Mouse (Mus musculus): ENCODE results near the gene Sds. TPM values are rescaled to one million over a fixed set of nuclear protein-coding genes. Genes with fewer than 3 reads are reported as not detected.

Gene Sds
- polyA plus RNA-seq (2014; fragmentation: Nextera tagmentation; extraction: Ambion mirVana): not detected in 2 replicates

DNA sequence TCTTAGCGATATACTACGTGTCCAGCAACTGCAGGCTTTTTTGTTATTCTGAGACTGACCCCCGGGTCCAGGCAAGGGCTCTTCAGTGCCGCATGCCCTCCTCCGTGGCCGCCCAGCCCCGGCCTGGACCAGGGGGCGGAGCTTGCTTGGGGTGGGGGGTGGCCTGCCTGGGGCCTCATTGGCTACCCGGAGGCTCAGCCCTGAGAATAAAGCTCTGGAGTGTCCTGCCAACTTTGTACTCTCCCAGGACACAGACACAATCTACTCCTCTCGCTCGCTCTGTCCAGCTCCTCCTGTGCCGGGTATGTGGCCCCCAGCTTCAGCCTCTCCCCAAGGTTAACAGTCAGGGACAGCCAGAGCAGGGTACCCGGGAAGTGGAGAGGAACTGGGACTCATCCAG lies at the start of gene Sds:
TSS of gene Sds (plus strand) at position 231 of the 400 bp plus-strand sequence.
- Histone ChIP-seq H3K27ac (no peak within 1 kb of the TSS), H3K27me3 (ENCODE audit: control insufficient read depth, insufficient read depth, low read length) (no peaks in the 10 kb centered on the region), H3K4me3 (replicated peaks; ENCODE audit: low read length) (no peak within 1 kb of the TSS), H3K36me3 (replicated peaks; ENCODE audit: control insufficient read depth, insufficient read depth) (no peaks in the 10 kb centered on the region), H3K4me1 (replicated peaks; ENCODE audit: control insufficient read depth, insufficient read depth, low read length) (no peaks in the 10 kb centered on the region), H3K9me3 (ENCODE audit: control insufficient read depth, low read length) (no peaks in the 10 kb centered on the region), H3K9ac (no peak within 1 kb of the TSS), H3K4me2 (replicated peaks) (no peak within 1 kb of the TSS)
- DNase-seq (ENCODE audit: low spot score): no peak
- 18% methylated on average over 13 of the region's 13 CpGs for WGBS
- no peak for ATAC-seq (ENCODE audit: low FRiP score)

DNA sequence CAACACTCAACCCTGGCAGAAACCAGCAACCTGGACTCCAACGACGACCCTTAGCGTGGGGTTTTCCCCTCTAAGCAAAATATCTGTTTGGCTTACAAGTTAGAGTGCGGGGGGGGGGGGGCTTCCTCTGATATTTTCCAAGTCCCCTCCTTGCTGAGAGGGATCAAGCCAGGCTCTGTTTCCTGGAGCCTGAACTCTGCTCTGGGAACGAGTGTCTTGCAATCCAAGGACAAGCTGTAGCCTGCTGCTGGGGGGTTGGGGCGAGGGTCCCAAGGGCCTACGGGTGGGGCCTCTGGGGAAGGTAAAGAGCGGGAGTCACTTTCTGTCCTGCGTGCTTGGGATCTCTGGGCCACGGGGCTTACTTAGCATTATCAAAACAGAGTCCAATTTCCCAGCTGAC lies 49.8 kb upstream of the Sds start:
- DNase-seq (ENCODE audit: low spot score): no peak
- no peak for ATAC-seq (ENCODE audit: low FRiP score)
- Histone ChIP-seq H3K36me3 (replicated peaks; ENCODE audit: control insufficient read depth, insufficient read depth) (no peaks in the 10 kb centered on the region), H3K4me1 (replicated peaks; ENCODE audit: control insufficient read depth, insufficient read depth, low read length) (0 out of 2 replicates have a peak, but pooled peaks cover 3% of the 10 kb centered on the region), H3K27me3 (ENCODE audit: control insufficient read depth, insufficient read depth, low read length) (peaks cover 79% of the 10 kb centered on the region), H3K9me3 (ENCODE audit: control insufficient read depth, low read length) (no peaks in the 10 kb centered on the region), H3K9ac (peak overlapping the region; percentile 86), H3K4me3 (replicated peaks; ENCODE audit: low read length) (peak overlapping the region; percentile 35), H3K4me2 (replicated peaks) (peak overlapping the region; percentile 71), H3K27ac (peak overlapping the region; percentile 94)
- 4% methylated on average over 10 of the region's 10 CpGs for WGBS

DNA sequence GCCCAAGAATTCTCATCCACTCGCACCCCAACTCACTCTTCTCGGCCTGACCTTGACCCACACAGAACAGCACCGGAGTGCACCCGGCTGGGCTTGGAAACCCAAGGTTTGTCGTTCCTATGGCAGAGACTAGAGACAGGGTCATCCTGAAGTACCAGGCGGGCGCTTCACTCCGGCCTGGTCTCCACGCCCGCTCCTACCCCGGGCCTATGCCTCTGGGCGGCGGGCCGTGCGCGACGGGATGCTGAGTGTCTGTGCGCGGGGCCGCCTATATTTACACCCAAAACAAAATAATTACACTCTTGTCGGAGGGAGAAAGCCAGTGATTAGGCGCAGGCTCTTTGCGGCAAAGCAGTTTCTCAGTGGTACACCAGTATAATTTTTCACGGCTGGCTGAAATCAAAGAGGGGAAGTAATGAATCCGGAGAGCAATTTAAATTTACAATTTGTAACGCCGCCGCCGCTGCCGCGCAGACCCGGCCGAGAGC lies 48.8 kb upstream of the Sds start:
- Histone ChIP-seq H3K4me1 (replicated peaks; ENCODE audit: control insufficient read depth, insufficient read depth, low read length) (no peaks in the 10 kb centered on the region), H3K27me3 (ENCODE audit: control insufficient read depth, insufficient read depth, low read length) (peaks cover 81% of the 10 kb centered on the region), H3K27ac (peak overlapping the region; percentile 94), H3K4me3 (replicated peaks; ENCODE audit: low read length) (peak overlapping the region; percentile 35), H3K36me3 (replicated peaks; ENCODE audit: control insufficient read depth, insufficient read depth) (no peaks in the 10 kb centered on the region), H3K9me3 (ENCODE audit: control insufficient read depth, low read length) (no peaks in the 10 kb centered on the region), H3K9ac (peak overlapping the region; percentile 86), H3K4me2 (replicated peaks) (peak overlapping the region; percentile 71)
- ATAC-seq (ENCODE audit: low FRiP score) (no peak), DNase-seq (ENCODE audit: low spot score) (no peak)
- WGBS: under 1% methylated on average over 33 of the region's 33 CpGs

DNA sequence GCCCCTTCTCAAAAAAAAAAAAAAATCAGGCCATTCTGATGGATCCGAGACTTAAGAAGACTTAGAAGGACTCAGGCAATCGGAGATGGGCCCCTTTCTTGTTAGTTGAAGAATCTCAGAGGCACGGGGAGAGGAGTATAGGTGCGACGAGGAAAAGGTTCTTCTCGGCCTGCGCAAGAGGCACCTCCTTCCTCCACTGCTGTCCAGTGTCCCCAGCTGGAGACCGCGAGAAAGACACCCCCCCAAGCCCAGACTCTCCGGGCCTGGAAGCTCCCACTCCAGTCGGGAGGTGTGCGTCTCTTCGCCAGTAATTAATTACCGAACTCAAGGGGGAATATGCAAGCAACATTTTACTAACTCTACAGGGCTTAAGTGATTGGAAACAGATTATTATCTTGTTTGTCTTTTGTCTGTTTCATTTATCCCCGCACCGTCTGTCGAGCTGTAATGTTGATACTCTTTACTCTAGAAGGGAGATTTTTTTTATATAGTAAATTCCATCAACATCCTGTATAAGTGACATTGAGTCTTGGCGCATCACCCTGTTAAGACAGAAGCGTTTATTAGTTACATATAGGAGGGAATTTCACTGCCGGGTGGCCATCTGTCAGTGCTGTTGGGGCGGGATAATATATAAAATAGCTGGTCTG lies 48.0 kb upstream of the Sds start:
- Histone ChIP-seq H3K27me3 (ENCODE audit: control insufficient read depth, insufficient read depth, low read length) (peaks cover 77% of the 10 kb centered on the region), H3K4me2 (replicated peaks) (peak overlapping the region; percentile 71), H3K4me1 (replicated peaks; ENCODE audit: control insufficient read depth, insufficient read depth, low read length) (no peaks in the 10 kb centered on the region), H3K36me3 (replicated peaks; ENCODE audit: control insufficient read depth, insufficient read depth) (no peaks in the 10 kb centered on the region), H3K4me3 (replicated peaks; ENCODE audit: low read length) (peak overlapping the region; percentile 35), H3K9me3 (ENCODE audit: control insufficient read depth, low read length) (no peaks in the 10 kb centered on the region), H3K27ac (peak overlapping the region; percentile 94), H3K9ac (peak overlapping the region; percentile 86)
- 1% methylated on average over 21 of the region's 21 CpGs for WGBS
- DNase-seq (ENCODE audit: low spot score): no peak
- ATAC-seq (ENCODE audit: low FRiP score): no peak

DNA sequence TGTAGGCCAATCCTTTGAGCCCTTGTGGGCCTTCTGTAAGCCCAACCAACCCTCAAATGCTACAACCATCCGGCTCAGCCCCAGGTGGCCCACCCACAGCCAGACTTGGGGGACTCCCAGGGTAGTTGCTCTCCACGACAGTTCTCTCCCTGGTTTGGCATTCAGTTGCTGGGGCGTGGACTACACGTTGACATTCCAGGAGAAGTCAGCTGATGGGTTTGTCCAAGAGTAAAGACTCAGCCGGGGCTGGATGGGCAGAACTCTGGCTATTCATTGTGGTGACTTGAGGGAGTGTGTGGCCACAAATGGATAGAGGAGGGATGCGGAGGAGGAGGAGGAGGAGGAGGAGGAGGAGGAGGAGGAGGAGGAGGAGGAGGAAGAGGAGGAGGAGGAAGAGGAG lies 47.3 kb upstream of the Sds start:
- Histone ChIP-seq H3K36me3 (replicated peaks; ENCODE audit: control insufficient read depth, insufficient read depth) (no peaks in the 10 kb centered on the region), H3K27me3 (ENCODE audit: control insufficient read depth, insufficient read depth, low read length) (peaks cover 78% of the 10 kb centered on the region), H3K4me2 (replicated peaks) (peak overlapping the region; percentile 71), H3K9me3 (ENCODE audit: control insufficient read depth, low read length) (no peaks in the 10 kb centered on the region), H3K4me3 (replicated peaks; ENCODE audit: low read length) (peak overlapping the region; percentile 77), H3K4me1 (replicated peaks; ENCODE audit: control insufficient read depth, insufficient read depth, low read length) (no peaks in the 10 kb centered on the region), H3K9ac (peak overlapping the region; percentile 86), H3K27ac (peak overlapping the region; percentile 94)
- ATAC-seq (ENCODE audit: low FRiP score) (no peak), DNase-seq (ENCODE audit: low spot score) (no peak)
- WGBS: 0% methylated on average over 5 of the region's 6 CpGs

DNA sequence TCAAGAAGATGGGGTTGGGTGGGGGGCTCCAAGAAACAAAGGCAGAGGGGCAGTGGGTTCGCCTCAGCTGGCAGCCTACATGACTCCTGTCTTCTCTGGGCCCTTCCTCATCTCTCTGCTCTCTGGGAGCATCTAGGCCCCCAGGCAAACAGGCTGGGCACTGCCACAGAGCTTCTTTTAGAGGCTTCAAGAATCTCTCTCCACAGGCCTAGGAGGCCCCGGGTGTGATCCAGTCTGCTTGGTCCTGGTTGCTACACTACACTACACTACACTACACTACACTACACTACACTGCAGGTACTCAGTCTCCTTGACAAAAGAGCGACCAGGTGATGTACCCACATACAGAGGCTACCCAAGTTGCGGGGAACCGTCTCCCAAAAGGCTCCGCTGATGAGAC lies 46.6 kb upstream of the Sds start:
- Histone ChIP-seq H3K4me2 (replicated peaks) (peak overlapping the region; percentile 71), H3K9me3 (ENCODE audit: control insufficient read depth, low read length) (no peaks in the 10 kb centered on the region), H3K27me3 (ENCODE audit: control insufficient read depth, insufficient read depth, low read length) (peaks cover 79% of the 10 kb centered on the region), H3K36me3 (replicated peaks; ENCODE audit: control insufficient read depth, insufficient read depth) (no peaks in the 10 kb centered on the region; the same call in 1 of the 2 replicates), H3K9ac (peak overlapping the region; percentile 95), H3K4me1 (replicated peaks; ENCODE audit: control insufficient read depth, insufficient read depth, low read length) (no peaks in the 10 kb centered on the region), H3K27ac (peak overlapping the region; percentile 94), H3K4me3 (replicated peaks; ENCODE audit: low read length) (peak overlapping the region; percentile 77)
- WGBS: 11% methylated on average over 6 of the region's 6 CpGs
- ATAC-seq (ENCODE audit: low FRiP score) (no peak), DNase-seq (ENCODE audit: low spot score) (no peak)

DNA sequence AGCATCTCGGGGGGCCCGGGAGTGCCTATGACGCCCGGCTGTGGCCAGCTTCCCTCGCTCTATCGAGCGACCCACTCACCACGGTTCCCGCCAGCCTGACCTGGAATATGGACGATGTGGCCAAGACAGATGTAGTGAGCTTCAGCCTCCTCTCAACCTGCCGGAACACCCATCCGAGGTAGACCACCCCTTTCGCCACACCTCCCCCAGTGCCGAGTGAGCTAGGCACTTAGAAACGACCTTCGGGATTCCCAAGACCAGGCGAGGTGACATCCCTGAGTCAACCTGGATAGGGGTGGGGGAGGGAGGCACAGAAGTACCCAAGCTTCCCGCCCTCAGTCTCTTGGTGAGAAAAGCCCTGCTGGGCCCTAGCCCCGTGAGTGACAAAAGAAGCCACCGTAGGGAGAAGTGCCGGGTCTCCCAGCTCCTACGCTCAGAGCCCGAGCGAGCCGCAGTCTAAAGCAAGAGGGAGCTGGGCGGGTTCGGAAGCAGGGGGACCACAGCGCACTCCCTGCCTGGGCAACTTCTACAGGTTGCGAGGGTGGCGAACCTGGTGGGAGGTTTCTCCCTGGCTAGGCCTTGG lies 45.2 kb upstream of the Sds start:
- peak overlapping the region; percentile 95 for H3K27ac ChIP-seq

DNA sequence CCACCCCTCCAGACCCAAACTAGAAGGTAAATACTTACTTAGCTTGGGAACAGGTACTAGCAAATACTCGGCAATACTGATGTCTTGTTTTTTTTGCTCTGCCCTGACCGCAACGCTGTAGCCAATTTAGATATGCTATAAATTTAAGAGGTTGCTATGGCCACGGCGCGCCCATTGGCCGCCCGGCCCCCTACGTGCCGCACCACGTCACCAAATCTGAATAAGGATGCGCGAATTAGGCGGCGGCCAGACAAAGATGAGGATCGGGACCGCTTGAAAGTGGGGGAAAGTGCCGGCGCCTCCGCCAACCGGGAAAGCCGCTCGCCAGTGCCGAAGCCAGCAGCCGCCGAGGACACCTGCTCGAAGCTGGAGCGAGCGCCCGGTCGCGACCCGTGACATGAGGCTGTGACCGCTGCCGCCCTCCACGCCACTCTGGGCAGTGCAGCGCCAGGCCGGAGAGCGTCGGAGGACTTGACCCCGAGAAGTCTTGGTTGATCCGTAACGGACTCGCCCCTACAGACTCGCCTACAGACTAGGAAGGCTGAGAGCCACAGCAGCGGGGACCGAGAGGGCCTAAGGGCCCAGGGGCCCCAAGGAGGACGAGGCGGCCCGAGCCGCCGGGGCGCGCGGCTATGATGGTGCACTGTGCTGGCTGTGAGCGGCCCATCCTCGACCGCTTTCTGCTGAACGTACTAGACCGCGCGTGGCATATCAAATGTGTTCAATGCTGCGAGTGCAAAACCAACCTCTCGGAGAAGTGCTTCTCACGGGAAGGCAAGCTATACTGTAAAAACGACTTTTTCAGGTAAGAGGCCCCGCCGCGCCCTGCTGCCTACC lies 44.5 kb upstream of the Sds start, which contains the start of gene Lhx5:
TSS of gene Lhx5 (plus strand) at position 51 of the 837 bp plus-strand sequence.
- peak within 1 kb of the TSS; percentile 77 for H3K4me3 ChIP-seq (replicated peaks; ENCODE audit: low read length)
- H3K27me3 ChIP-seq (ENCODE audit: control insufficient read depth, insufficient read depth, low read length): peaks cover 88% of the 10 kb centered on the region
- DNase-seq (ENCODE audit: low spot score) (peak; percentile 87), ATAC-seq (ENCODE audit: low FRiP score) (peak; percentile 80)
- no peaks in the 10 kb centered on the region; the same call in 1 of the 2 replicates for H3K4me1 ChIP-seq (replicated peaks; ENCODE audit: control insufficient read depth, insufficient read depth, low read length)
- WGBS: under 1% methylated on average over 69 of the region's 69 CpGs
- peak within 1 kb of the TSS; percentile 71 for H3K4me2 ChIP-seq (replicated peaks)
- peaks cover 6% of the 10 kb centered on the region; the same call in 1 of the 2 replicates for H3K36me3 ChIP-seq (replicated peaks; ENCODE audit: control insufficient read depth, insufficient read depth)
- peak within 1 kb of the TSS; percentile 95 for H3K27ac ChIP-seq
- H3K9me3 ChIP-seq (ENCODE audit: control insufficient read depth, low read length): no peaks in the 10 kb centered on the region
- peak within 1 kb of the TSS; percentile 95 for H3K9ac ChIP-seq

More for the DNA sequence above, 45.2 kb upstream of the Sds start:
- Histone ChIP-seq H3K36me3 (replicated peaks; ENCODE audit: control insufficient read depth, insufficient read depth) (peaks cover 1% of the 10 kb centered on the region; the same call in 1 of the 2 replicates), H3K4me2 (replicated peaks) (peak overlapping the region; percentile 71), H3K9ac (peak overlapping the region; percentile 95), H3K27me3 (ENCODE audit: control insufficient read depth, insufficient read depth, low read length) (peaks cover 86% of the 10 kb centered on the region), H3K9me3 (ENCODE audit: control insufficient read depth, low read length) (no peaks in the 10 kb centered on the region), H3K4me1 (replicated peaks; ENCODE audit: control insufficient read depth, insufficient read depth, low read length) (no peaks in the 10 kb centered on the region; the same call in 1 of the 2 replicates), H3K4me3 (replicated peaks; ENCODE audit: low read length) (peak overlapping the region; percentile 77)
- DNase-seq (ENCODE audit: low spot score) (no peak), ATAC-seq (ENCODE audit: low FRiP score) (no peak)
- under 1% methylated on average over 30 of the region's 30 CpGs for WGBS
